Mouse (Mus musculus): ENCODE measurements at regions not wholly inside any gene's neighbourhood (a gene's known extent, or its start where the extent isn't known, plus 50 kb on each side); places are given as distances from the start of the nearest gene placed in this dataset.

- TF ChIP-seq CTCF (IDR thresholded peaks at IDR 0.05) (no peak), EP300 (IDR thresholded peaks at IDR 0.05) (no peak)
Measured at GRCm38 (mm10) chr3:80033071-80033470, 148.7 kb downstream of the Fam198b start.

Measured in lung, postnatal 0 days (tissue).